Mouse (Mus musculus) Patski (cell line): Measurements from ENCODE around the gene Cbfa2t3. TPM values are rescaled to one million over a fixed set of nuclear protein-coding genes. Genes with fewer than 3 reads are reported as not detected.

Source experiments
- ATAC-seq: fragments of 100-300 bp; one replicate; pipeline ENCODE4 v1.8.0; 2021
- CTCF ChIA-PET: fragments of 350-600 bp; sonication (Branson Sonifier 250); formaldehyde crosslinking; loops from one replicate; lab custom pipeline; 2022; ENCODE audit warnings: inconsistent platforms; lab: Charles Lee
- POLR2A ChIA-PET: fragments of 350-600 bp; sonication (Branson Sonifier 250); formaldehyde crosslinking; loops from one replicate; lab custom pipeline; 2022; ENCODE audit warnings: antibody characterized with exemption, inconsistent platforms; lab: Charles Lee
- DNase-seq: peaks from one replicate; pipeline ENCODE4 v3.0.0-alpha.2; 2011; ENCODE audit warnings: low read depth, low spot score
- H3K27me3 ChIP-seq: fragments of 371-371 bp; one replicate; pipeline ENCODE4 v1.5.1; 2021
- CTCF ChIP-seq: fragments of 100-300 bp; IDR thresholded peaks from one replicate; pipeline ENCODE4 v1.5.1; 2021
- in situ Hi-C: fragments of 300-500 bp; cut with MboI; formaldehyde crosslinking; loops from 3 replicates; pipeline ENCODE4 v1.11.1; 2018; ENCODE audit warnings: low pct_unique_long_range_greater_than_20kb, mixed read lengths
- polyA plus RNA-seq: library from polyadenylated mRNA; unstranded; gene quantifications from one replicate; pipeline ENCODE4 v1.2.3, GENCODE M21; 2021

Gene Cbfa2t3
- polyA plus RNA-seq, 1 experiment from 2014 or later: 0.26 TPM

GRCm38 (mm10) chr8:122610209-122610608 lies 88.7 kb downstream of the Cbfa2t3 start:
- CTCF ChIA-PET: interaction anchor here (1.2 to 2.4 kb wide), 3 partner anchors 12 to 41 kb away, joined by 3 to 6 read pairs (median 3); partner anchors contain the start of gene Cdt1
- no peaks in the 10 kb centered on the region for H3K27me3 ChIP-seq
- no peak for TF ChIP-seq CTCF

GRCm38 (mm10) chr8:122606810-122607209 lies 92.1 kb downstream of the Cbfa2t3 start:
- no peak for TF ChIP-seq CTCF
- ATAC-seq: no peak
- CTCF ChIA-PET: no interaction called here
- POLR2A ChIA-PET: no interaction called here
- in situ Hi-C loops: no loop called here
- H3K27me3 ChIP-seq: no peaks in the 10 kb centered on the region
- no peak for DNase-seq

More at GRCm38 (mm10) chr8:122610209-122610608, 88.7 kb downstream of the Cbfa2t3 start:
- ATAC-seq (no peak), DNase-seq (no peak)
- POLR2A ChIA-PET: interaction anchor here (0.7 to 3.8 kb wide), 3 partner anchors 13 to 43 kb away, joined by 3 to 26 read pairs (median 13); partner anchors contain the start of genes Aprt and Cdt1
- in situ Hi-C loops: no loop called here

- DNase-seq: no peak
- no peaks in the 10 kb centered on the region for H3K27me3 ChIP-seq
- ChIA-PET POLR2A (interaction anchor here (0.6 to 1.4 kb wide), 2 partner anchors 25 to 71 kb away, joined by 3 read pairs; no protein-coding TSS in a partner anchor), CTCF (interaction anchor here (1.3 kb wide), 1 partner anchor 29 kb away, joined by 7 read pairs; the partner anchor contains the start of gene Aprt)
- ATAC-seq: no peak
- in situ Hi-C loops: no loop called here
- no peak for TF ChIP-seq CTCF
Observed at GRCm38 (mm10) chr8:122605367-122605766, 93.5 kb downstream of the Cbfa2t3 start.

- CTCF ChIA-PET: interaction anchor here (0.8 to 1.3 kb wide), 2 partner anchors 11 to 29 kb away, joined by 3 to 7 read pairs; partner anchors contain the start of gene Aprt
- in situ Hi-C loops: no loop called here
- ATAC-seq (no peak), DNase-seq (no peak)
- no peak for TF ChIP-seq CTCF
- no peaks in the 10 kb centered on the region for H3K27me3 ChIP-seq
- POLR2A ChIA-PET: interaction anchor here (0.6 to 1.4 kb wide), 2 partner anchors 24 to 72 kb away, joined by 3 read pairs; no protein-coding TSS in a partner anchor
Observed at GRCm38 (mm10) chr8:122604640-122605039, 94.3 kb downstream of the Cbfa2t3 start.

- ChIA-PET POLR2A (no interaction called here), CTCF (interaction anchor here (1.8 kb wide), 1 partner anchor 15 kb away, joined by 7 read pairs; no protein-coding TSS in a partner anchor)
- H3K27me3 ChIP-seq: no peaks in the 10 kb centered on the region
- ATAC-seq: no peak
- in situ Hi-C loops: no loop called here
- no peak for DNase-seq
- TF ChIP-seq CTCF: no peak
Observed at GRCm38 (mm10) chr8:122600666-122601065, 98.2 kb downstream of the Cbfa2t3 start.

GRCm38 (mm10) chr8:122596031-122596430 lies 102.9 kb downstream of the Cbfa2t3 start:
- CTCF ChIA-PET: no interaction called here

GRCm38 (mm10) chr8:122593783-122594507 lies 105.0 kb downstream of the Cbfa2t3 start:
- no peak for ATAC-seq
- ChIA-PET CTCF (interaction anchor here (1.0 to 1.4 kb wide), 2 partner anchors 9 to 10 kb away, joined by 3 to 4 read pairs; no protein-coding TSS in a partner anchor), POLR2A (interaction anchor here (1.6 kb wide), 1 partner anchor 10 kb away, joined by 3 read pairs; no protein-coding TSS in a partner anchor)
- no peak for TF ChIP-seq CTCF
- in situ Hi-C loops: no loop called here
- no peak for DNase-seq
- no peaks in the 10 kb centered on the region for H3K27me3 ChIP-seq

More at GRCm38 (mm10) chr8:122596031-122596430, 102.9 kb downstream of the Cbfa2t3 start:
- POLR2A ChIA-PET: interaction anchor here (1.2 kb wide), 1 partner anchor 20 kb away, joined by 3 read pairs; no protein-coding TSS in a partner anchor
- in situ Hi-C loops: no loop called here
- H3K27me3 ChIP-seq: no peaks in the 10 kb centered on the region
- ATAC-seq: no peak
- no peak for DNase-seq
- TF ChIP-seq CTCF: no peak

- ATAC-seq: no peak
- in situ Hi-C loops: no loop called here
- POLR2A ChIA-PET: interaction anchor here (1.6 kb wide), 1 partner anchor 10 kb away, joined by 3 read pairs; no protein-coding TSS in a partner anchor
- CTCF ChIA-PET: interaction anchor here (1.4 kb wide), 1 partner anchor 11 kb away, joined by 3 read pairs; no protein-coding TSS in a partner anchor
- no peaks in the 10 kb centered on the region for H3K27me3 ChIP-seq
- no peak for DNase-seq
- no peak for TF ChIP-seq CTCF
Observed at GRCm38 (mm10) chr8:122593240-122593639, 105.7 kb downstream of the Cbfa2t3 start.

GRCm38 (mm10) chr8:122586749-122587148 lies 112.2 kb downstream of the Cbfa2t3 start:
- no peaks in the 10 kb centered on the region for H3K27me3 ChIP-seq
- ChIA-PET CTCF (no interaction called here), POLR2A (interaction anchor here (0.7 kb wide), 1 partner anchor 10 kb away, joined by 3 read pairs; the partner anchor contains the start of gene Aprt)
- in situ Hi-C loops: no loop called here
- no peak for TF ChIP-seq CTCF
- no peak for DNase-seq
- ATAC-seq: no peak

- in situ Hi-C loops: no loop called here
- DNase-seq: no peak
- no peak for ATAC-seq
- POLR2A ChIA-PET: no interaction called here
- CTCF ChIA-PET: interaction anchor here (1.5 kb wide), 1 partner anchor 15 kb away, joined by 7 read pairs; no protein-coding TSS in a partner anchor
- no peaks in the 10 kb centered on the region for H3K27me3 ChIP-seq
- TF ChIP-seq CTCF: no peak
Observed at GRCm38 (mm10) chr8:122586171-122586570, 112.7 kb downstream of the Cbfa2t3 start.
